Mouse (Mus musculus): ENCODE data around the gene Hspa1b.
A peak's percentile ranks its signal among the peaks of the same experiment; 100 is the strongest.
"Not testable (repeated sequence)": the region's sequence is repeated elsewhere in the genome, so short reads cannot be mapped to it uniquely, and the experiment has no call there.

Gene Hspa1b

GRCm38 (mm10) chr17:34954831-34955230 is 4.2 kb downstream of the Hspa1b start:
- DNase-seq (ENCODE audit: low spot score): no peak

GRCm38 (mm10) chr17:34953904-34954303 is 5.1 kb downstream of the Hspa1b start:
- DNase-seq (ENCODE audit: low spot score): no peak

- DNase-seq (ENCODE audit: low spot score): no peak
These were observed 5.8 kb downstream of the Hspa1b start for GRCm38 (mm10) chr17:34953258-34953657.

- peak; percentile 55 for DNase-seq (ENCODE audit: low spot score)
These were observed 6.5 kb downstream of the Hspa1b start for GRCm38 (mm10) chr17:34952378-34953040.

- no peak for DNase-seq (ENCODE audit: low spot score)
These were observed 7.2 kb downstream of the Hspa1b start for GRCm38 (mm10) chr17:34951636-34952377.

- DNase-seq (ENCODE audit: low spot score): no peak
These were observed 8.3 kb downstream of the Hspa1b start for GRCm38 (mm10) chr17:34950514-34951455.

GRCm38 (mm10) chr17:34949553-34949969 is 9.5 kb downstream of the Hspa1b start:
- no peak for DNase-seq (ENCODE audit: low spot score)

- DNase-seq (ENCODE audit: low spot score): not testable (repeated sequence)
These were observed 10.1 kb downstream of the Hspa1b start for GRCm38 (mm10) chr17:34948721-34949552.

GRCm38 (mm10) chr17:34947606-34948005 is 11.4 kb downstream of the Hspa1b start:
- DNase-seq (ENCODE audit: low spot score): no peak

- no peak for DNase-seq (ENCODE audit: low spot score)
These were observed 12.4 kb downstream of the Hspa1b start for GRCm38 (mm10) chr17:34946486-34947140.

- DNase-seq (ENCODE audit: low spot score): no peak
These were observed 14.7 kb downstream of the Hspa1b start for GRCm38 (mm10) chr17:34944362-34944761.

- no peak for DNase-seq (ENCODE audit: low spot score)
These were observed 15.8 kb downstream of the Hspa1b start for GRCm38 (mm10) chr17:34943128-34943815.

GRCm38 (mm10) chr17:34941344-34942041 is 17.5 kb downstream of the Hspa1b start:
- DNase-seq (ENCODE audit: low spot score): no peak

- no peak for DNase-seq (ENCODE audit: low spot score)
These were observed 21.0 kb downstream of the Hspa1b start for GRCm38 (mm10) chr17:34937960-34938505.

- no peak for DNase-seq (ENCODE audit: low spot score)
These were observed 24.2 kb downstream of the Hspa1b start for GRCm38 (mm10) chr17:34934830-34935229.

- no peak for DNase-seq (ENCODE audit: low spot score)
These were observed 25.0 kb downstream of the Hspa1b start for GRCm38 (mm10) chr17:34934031-34934430.

- no peak for DNase-seq (ENCODE audit: low spot score)
These were observed 26.8 kb downstream of the Hspa1b start for GRCm38 (mm10) chr17:34932287-34932686.

- DNase-seq (ENCODE audit: low spot score): no peak
These were observed 27.3 kb downstream of the Hspa1b start for GRCm38 (mm10) chr17:34931735-34932098.

GRCm38 (mm10) chr17:34931061-34931734 is 27.8 kb downstream of the Hspa1b start, which contains the start of gene Neu1:
TSS of gene Neu1 (plus strand) at chr17:34931253.
- DNase-seq (ENCODE audit: low spot score): peak; percentile 94
